Mouse (Mus musculus) lung, adult 2 months (tissue): ENCODE results near the gene Fam207a. TPM values are rescaled to one million over a fixed set of nuclear protein-coding genes. Genes with fewer than 3 reads are reported as not detected.

Source experiments
- DNase-seq: peaks from one replicate; pipeline ENCODE4 v3.0.0; 2022
- H3K4me1 ChIP-seq: fragments of 200-500 bp; 2 replicates; pipeline ENCODE4 v1.6.1; 2011; ENCODE audit warnings: low read length; ENCODE audit not compliant: control insufficient read depth, insufficient read depth
- H3K4me3 ChIP-seq: fragments of 200-500 bp; replicated peaks from 2 replicates; pipeline ENCODE3; 2011; ENCODE audit warnings: low read depth, mild to moderate bottlenecking, control low read depth, low read length; ENCODE audit errors: extremely low read depth
- CTCF ChIP-seq: fragments of 200-500 bp; IDR thresholded peaks from 2 replicates; pipeline ENCODE4 v1.5.1; 2011; ENCODE audit warnings: mild to moderate bottlenecking, low read length, control low read depth; ENCODE audit not compliant: insufficient read depth
- POLR2A ChIP-seq: fragments of 200-500 bp; IDR thresholded peaks from 2 replicates; pipeline ENCODE4 v1.6.1; 2011; ENCODE audit warnings: low read depth, mild to moderate bottlenecking, control low read depth, low read length, borderline replicate concordance; ENCODE audit errors: extremely low read depth
- WGBS: fragments of 180-500 bp; shearing (Covaris S2); methylation state at CpG from one replicate; pipeline ENCODE4 v1.1.7; 2018; 5-methylcytosine and 5-hydroxymethylcytosine counted together
- polyA plus RNA-seq: library from polyadenylated mRNA; depleted of rRNA; stranded (reverse); fragments of >200 nt; gene quantifications from 2 replicates; pipeline ENCODE4 v1.2.3, GENCODE M21; 2012

The Fam207a gene
- polyA plus RNA-seq, 1 experiment, result 24.7 TPM

- Histone ChIP-seq H3K4me1 (peaks cover 11% of the 10 kb centered on the region; the same call in 1 of the 2 replicates), H3K4me3 (no peak overlapping the region)
- no peak for DNase-seq
- TF ChIP-seq CTCF (no peak), POLR2A (no peak)
Measured at GRCm38 (mm10) chr10:77481814-77482213, 33.8 kb downstream of the Fam207a start.

GRCm38 (mm10) chr10:77479972-77480371 lies 35.6 kb downstream of the Fam207a start:
- WGBS, result 93% methylated on average over 1 of the region's 1 CpGs
- TF ChIP-seq POLR2A (no peak), CTCF (no peak)
- Histone ChIP-seq H3K4me1 (peaks cover 11% of the 10 kb centered on the region; the same call in 1 of the 2 replicates), H3K4me3 (no peak overlapping the region)
- no peak for DNase-seq

- Histone ChIP-seq H3K4me3 (no peak overlapping the region), H3K4me1 (no peaks in the 10 kb centered on the region)
- DNase-seq, result no peak
- WGBS, result 44% methylated on average over 3 of the region's 3 CpGs
- no peak for TF ChIP-seq POLR2A
- TF ChIP-seq CTCF, result no peak
Measured at GRCm38 (mm10) chr10:77476907-77477306, 38.7 kb downstream of the Fam207a start.

- DNase-seq, result no peak
- H3K4me3 ChIP-seq, result no peak overlapping the region
- 69% methylated on average over 5 of the region's 5 CpGs for WGBS
- TF ChIP-seq CTCF, result no peak
- TF ChIP-seq POLR2A, result no peak
- peaks cover 5% of the 10 kb centered on the region for H3K4me1 ChIP-seq
Measured at GRCm38 (mm10) chr10:77472188-77472587, 43.4 kb downstream of the Fam207a start.

- peaks cover 5% of the 10 kb centered on the region for H3K4me1 ChIP-seq
- WGBS, result 41% methylated on average over 7 of the region's 7 CpGs
- no peak for DNase-seq
- TF ChIP-seq CTCF (no peak), POLR2A (no peak)
- no peak overlapping the region for H3K4me3 ChIP-seq
Measured at GRCm38 (mm10) chr10:77471512-77471911, 44.1 kb downstream of the Fam207a start.

GRCm38 (mm10) chr10:77470763-77471162 lies 44.8 kb downstream of the Fam207a start:
- H3K4me3 ChIP-seq, result no peak overlapping the region
- WGBS, result 67% methylated on average over 3 of the region's 3 CpGs
- DNase-seq, result no peak
- no peak for TF ChIP-seq POLR2A
- no peak for TF ChIP-seq CTCF
- H3K4me1 ChIP-seq, result peaks cover 5% of the 10 kb centered on the region

GRCm38 (mm10) chr10:77468675-77469074 lies 46.9 kb downstream of the Fam207a start:
- TF ChIP-seq POLR2A, result no peak
- TF ChIP-seq CTCF, result no peak
- DNase-seq, result no peak
- Histone ChIP-seq H3K4me3 (no peak overlapping the region), H3K4me1 (peaks cover 7% of the 10 kb centered on the region)
- WGBS, result 68% methylated on average over 4 of the region's 4 CpGs

- Histone ChIP-seq H3K4me1 (peaks cover 7% of the 10 kb centered on the region), H3K4me3 (no peak overlapping the region)
- 89% methylated on average over 6 of the region's 6 CpGs for WGBS
- TF ChIP-seq POLR2A, result no peak
- no peak for TF ChIP-seq CTCF
- no peak for DNase-seq
Measured at GRCm38 (mm10) chr10:77467407-77467806, 48.2 kb downstream of the Fam207a start.

- WGBS, result 75% methylated on average over 5 of the region's 5 CpGs
- Histone ChIP-seq H3K4me1 (peaks cover 2% of the 10 kb centered on the region; the same call in 1 of the 2 replicates), H3K4me3 (no peak overlapping the region)
- TF ChIP-seq CTCF (no peak), POLR2A (no peak)
- no peak for DNase-seq
Measured at GRCm38 (mm10) chr10:77465902-77466301, 49.7 kb downstream of the Fam207a start.

- peaks cover 2% of the 10 kb centered on the region; the same call in 1 of the 2 replicates for H3K4me1 ChIP-seq
- no peak for TF ChIP-seq CTCF
- TF ChIP-seq POLR2A, result no peak
- 25% methylated on average over 10 of the region's 10 CpGs for WGBS
- no peak overlapping the region for H3K4me3 ChIP-seq
- DNase-seq, result peak; percentile 58
Measured at GRCm38 (mm10) chr10:77464181-77464936, 51.2 kb downstream of the Fam207a start.
